Mouse (Mus musculus) megakaryocyte, adult 5-6 weeks (primary cell): ENCODE data around the gene Elof1. TPM values are rescaled to one million over a fixed set of nuclear protein-coding genes. Genes with fewer than 3 reads are reported as not detected.

ENCODE experiments used
- total RNA-seq, 2 experiments: library from RNA; stranded (forward) in 1 of 2; stranded (reverse) in 1 of 2; fragments of 153-499, 151-499 nt in 1 of 2; fragments of 221-1000, 200-1000 nt in 1 of 2; gene quantifications; 2 replicates each; pipeline versions ENCODE4 v1.2.3 to v1.2.4; 2015 to 2017

Elof1 gene
- total RNA-seq, 2 experiments from 2014 or later = 42.0 to 85.2 TPM

Other genes starting within 250 kb of the Elof1 start
- 36.7 and 44.4 TPM in 2 replicates for gene Rab3d, start 199.0 kb downstream of the Elof1 start, total RNA-seq (2015)
- gene Rab3d, start 199.0 kb downstream of the Elof1 start, total RNA-seq (2017) = 66.4 and 92.7 TPM in 2 replicates
- 0.22 and 1.0 TPM in 2 replicates for gene Ccdc159, start 189.7 kb downstream of the Elof1 start, total RNA-seq (2015)
- 0.53 TPM in 1 of 2 replicates, not detected in the other for gene Ccdc159, start 189.7 kb downstream of the Elof1 start, total RNA-seq (2017)
- 40.9 and 48.2 TPM in 2 replicates for gene Tmem205, start 189.6 kb downstream of the Elof1 start, total RNA-seq (2015)
- gene Tmem205, start 189.6 kb downstream of the Elof1 start, total RNA-seq (2017) = 8.0 and 14.1 TPM in 2 replicates
- gene Plppr2, start 180.1 kb downstream of the Elof1 start, total RNA-seq (2015) = 0.57 and 0.96 TPM in 2 replicates
- gene Plppr2, start 180.1 kb downstream of the Elof1 start, total RNA-seq (2017) = 0.65 TPM in 1 of 2 replicates, not detected in the other
- gene Swsap1, start 161.4 kb downstream of the Elof1 start, total RNA-seq (2015) = 3.7 and 4.3 TPM in 2 replicates
- 6.5 and 6.6 TPM in 2 replicates for gene Swsap1, start 161.4 kb downstream of the Elof1 start, total RNA-seq (2017)
- 0.45 and 0.84 TPM in 2 replicates for gene Epor, start 153.7 kb downstream of the Elof1 start, total RNA-seq (2015)
- gene Epor, start 153.7 kb downstream of the Elof1 start, total RNA-seq (2017) = 0.28 and 1.2 TPM in 2 replicates
- not detected in 2 replicates for gene Rgl3, start 127.7 kb downstream of the Elof1 start, total RNA-seq (2015)
- not detected in 2 replicates for gene Rgl3, start 127.7 kb downstream of the Elof1 start, total RNA-seq (2017)
- gene Ccdc151, start 114.5 kb downstream of the Elof1 start, total RNA-seq (2015) = not detected in 2 replicates
- gene Ccdc151, start 114.5 kb downstream of the Elof1 start, total RNA-seq (2017) = not detected in 2 replicates
- gene Prkcsh, start 114.4 kb downstream of the Elof1 start, total RNA-seq (2015) = 25.4 and 28.8 TPM in 2 replicates
- 70.7 and 76.5 TPM in 2 replicates for gene Prkcsh, start 114.4 kb downstream of the Elof1 start, total RNA-seq (2017)
- gene Elavl3, start 65.1 kb downstream of the Elof1 start, total RNA-seq (2015) = not detected in 2 replicates
- gene Elavl3, start 65.1 kb downstream of the Elof1 start, total RNA-seq (2017) = not detected in 2 replicates
- gene Gm49318, start 45.9 kb downstream of the Elof1 start, total RNA-seq (2015) = not detected in 2 replicates
- not detected in 2 replicates for gene Gm49318, start 45.9 kb downstream of the Elof1 start, total RNA-seq (2017)
- gene Zfp653, start 45.8 kb downstream of the Elof1 start, total RNA-seq (2015) = 4.4 and 6.1 TPM in 2 replicates
- gene Zfp653, start 45.8 kb downstream of the Elof1 start, total RNA-seq (2017) = 6.2 and 8.6 TPM in 2 replicates
- gene Ecsit, start 31.7 kb downstream of the Elof1 start, total RNA-seq (2015) = 3.9 and 5.0 TPM in 2 replicates
- gene Ecsit, start 31.7 kb downstream of the Elof1 start, total RNA-seq (2017) = 10.8 and 11.1 TPM in 2 replicates
- not detected in 2 replicates for gene Cnn1, start 18.0 kb downstream of the Elof1 start, total RNA-seq (2015)
- not detected in 2 replicates for gene Cnn1, start 18.0 kb downstream of the Elof1 start, total RNA-seq (2017)
- gene Acp5, start 18.5 kb upstream of the Elof1 start, total RNA-seq (2015) = 5.5 and 10.9 TPM in 2 replicates
- 4.4 and 6.6 TPM in 2 replicates for gene Acp5, start 18.5 kb upstream of the Elof1 start, total RNA-seq (2017)
- gene Pigyl, start 39.7 kb upstream of the Elof1 start, total RNA-seq (2015) = 19.7 and 22.1 TPM in 2 replicates
- gene Pigyl, start 39.7 kb upstream of the Elof1 start, total RNA-seq (2017) = 22.8 and 24.8 TPM in 2 replicates
- gene Zfp872, start 70.9 kb upstream of the Elof1 start, total RNA-seq (2015) = not detected in 2 replicates
- gene Zfp872, start 70.9 kb upstream of the Elof1 start, total RNA-seq (2017) = not detected in 2 replicates
- 39.2 and 40.2 TPM in 2 replicates for gene Zfp809, start 108.5 kb upstream of the Elof1 start, total RNA-seq (2015)
- gene Zfp809, start 108.5 kb upstream of the Elof1 start, total RNA-seq (2017) = 33.4 and 34.6 TPM in 2 replicates
- gene Zfp599, start 142.7 kb upstream of the Elof1 start, total RNA-seq (2015) = 0.33 and 0.80 TPM in 2 replicates
- 0.85 and 1.8 TPM in 2 replicates for gene Zfp599, start 142.7 kb upstream of the Elof1 start, total RNA-seq (2017)
- gene Zfp810, start 190.5 kb upstream of the Elof1 start, total RNA-seq (2015) = 6.2 and 9.1 TPM in 2 replicates
- gene Zfp810, start 190.5 kb upstream of the Elof1 start, total RNA-seq (2017) = 8.2 and 11.6 TPM in 2 replicates